Mouse (Mus musculus) C2C12 (cell line): ENCODE measurements around the gene Cmss1. TPM values are rescaled to one million over a fixed set of nuclear protein-coding genes. Genes with fewer than 3 reads are reported as not detected.

ENCODE experiments used
- H3K27me3 ChIP-seq: one replicate; pipeline ENCODE4 v1.6.1; 2011; ENCODE audit not compliant: control insufficient read depth, insufficient read depth, insufficient read length
- H3K36me3 ChIP-seq: one replicate; pipeline ENCODE4 v1.6.1; 2011; ENCODE audit not compliant: control insufficient read depth, insufficient read depth
- H3K4me3 ChIP-seq: one replicate; pipeline ENCODE4 v1.5.1; 2011; ENCODE audit warnings: mild to moderate bottlenecking, control low read depth; ENCODE audit not compliant: poor library complexity, insufficient read depth, severe bottlenecking
- H3K79me2 ChIP-seq: one replicate; pipeline ENCODE4 v1.6.1; 2011; ENCODE audit not compliant: control insufficient read depth, insufficient read depth
- H3K79me3 ChIP-seq: one replicate; pipeline ENCODE4 v1.6.1; 2011; ENCODE audit warnings: low read depth, control low read depth
- H3ac ChIP-seq: one replicate; pipeline ENCODE3; 2011; ENCODE audit warnings: low read depth; ENCODE audit not compliant: control insufficient read depth, insufficient read length
- CEBPB ChIP-seq: IDR thresholded peaks from one replicate; pipeline ENCODE4 v1.6.1; 2011; ENCODE audit warnings: low read depth, mild to moderate bottlenecking, control low read depth, moderate library complexity
- CTCF ChIP-seq: IDR thresholded peaks from one replicate; pipeline ENCODE4 v1.5.1; 2011; ENCODE audit not compliant: control insufficient read depth, insufficient read depth, insufficient read length
- FOSL1 ChIP-seq: IDR thresholded peaks from one replicate; pipeline ENCODE4 v1.8.0; 2011; ENCODE audit warnings: mild to moderate bottlenecking, low read length; ENCODE audit not compliant: poor library complexity, insufficient read depth, severe bottlenecking
- MAX ChIP-seq: IDR thresholded peaks from one replicate; pipeline ENCODE4 v1.6.1; 2011; ENCODE audit warnings: mild to moderate bottlenecking, control low read depth
- MYOD1 ChIP-seq: IDR thresholded peaks from one replicate; pipeline ENCODE4 v1.6.1; 2011; ENCODE audit warnings: low read depth; ENCODE audit not compliant: control insufficient read depth, insufficient read length
- MYOG ChIP-seq: IDR thresholded peaks from one replicate; pipeline ENCODE4 v1.6.1; 2011; ENCODE audit not compliant: control insufficient read depth, insufficient read length; ENCODE audit errors: extremely low read depth
- USF1 ChIP-seq: IDR thresholded peaks from one replicate; pipeline ENCODE4 v1.6.1; 2011; ENCODE audit warnings: low read depth, mild to moderate bottlenecking, control low read depth, moderate library complexity
- polyA plus RNA-seq: library from polyadenylated mRNA; unstranded; fragments of >200 nt; fragmentation: generic; extraction: Trizol; gene quantifications from one replicate; pipeline ENCODE4 v1.2.1, GENCODE M21; 2012; ENCODE audit warnings: missing spikeins

The Cmss1 gene
- polyA plus RNA-seq, 1 experiment: 37.5 TPM

DNA sequence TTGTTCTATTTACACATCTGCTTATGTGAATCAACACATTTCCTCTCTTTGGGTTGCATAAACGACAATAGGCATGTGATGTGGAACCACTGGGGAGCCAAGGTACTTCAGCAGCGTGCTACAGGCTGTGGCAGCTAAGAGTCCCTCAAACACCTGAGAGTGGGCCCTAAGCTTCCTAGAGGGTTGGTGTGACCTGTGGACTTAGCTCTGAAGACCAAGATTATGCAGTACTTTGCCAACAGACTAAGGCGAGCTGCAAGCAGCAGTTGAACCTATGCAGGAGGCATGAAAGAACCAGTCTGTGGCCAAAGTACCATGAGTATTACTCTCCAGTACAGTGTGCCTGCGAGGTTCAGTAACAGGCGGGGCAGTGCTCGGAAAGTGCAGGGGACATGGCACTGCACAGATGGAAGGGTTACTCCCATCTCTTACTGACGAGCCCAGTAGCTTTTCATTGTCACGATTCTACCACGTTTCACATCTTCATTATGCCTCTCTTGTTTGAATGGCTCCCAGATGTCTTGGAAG, 141.2 kb downstream of the Cmss1 start:
- no peak overlapping the region for H3ac ChIP-seq
- TF ChIP-seq MYOD1: no peak
- no peak for TF ChIP-seq USF1
- no peak for TF ChIP-seq CTCF
- H3K79me3 ChIP-seq: no peaks in the 10 kb centered on the region
- no peak overlapping the region for H3K4me3 ChIP-seq
- no peaks in the 10 kb centered on the region for H3K36me3 ChIP-seq
- no peaks in the 10 kb centered on the region for H3K27me3 ChIP-seq
- H3K79me2 ChIP-seq: no peaks in the 10 kb centered on the region

DNA sequence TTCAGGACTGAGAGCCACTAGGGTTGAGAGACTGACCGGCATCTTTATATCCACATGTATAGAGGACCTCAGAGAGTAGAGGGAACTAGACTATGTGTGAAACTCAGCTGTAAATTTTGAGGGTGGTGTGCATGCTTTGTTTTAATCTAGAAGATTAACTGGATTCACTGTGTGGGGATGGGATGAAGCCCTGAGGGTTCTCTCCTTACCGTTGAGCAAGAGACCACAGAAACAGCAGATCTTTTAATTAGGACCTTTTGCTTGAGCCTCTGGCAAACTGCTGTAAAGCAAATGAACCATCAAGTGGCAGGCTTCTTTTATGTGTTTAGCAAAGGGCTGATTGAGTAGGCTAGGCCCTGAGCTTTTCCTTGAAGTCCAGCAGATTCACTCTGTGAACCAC, 150.7 kb downstream of the Cmss1 start:
- Histone ChIP-seq H3K79me2 (no peaks in the 10 kb centered on the region), H3K27me3 (no peaks in the 10 kb centered on the region), H3ac (no peak overlapping the region), H3K36me3 (no peaks in the 10 kb centered on the region), H3K4me3 (no peak overlapping the region), H3K79me3 (no peaks in the 10 kb centered on the region)
- no peak for TF ChIP-seq USF1
- TF ChIP-seq FOSL1: no peak

DNA sequence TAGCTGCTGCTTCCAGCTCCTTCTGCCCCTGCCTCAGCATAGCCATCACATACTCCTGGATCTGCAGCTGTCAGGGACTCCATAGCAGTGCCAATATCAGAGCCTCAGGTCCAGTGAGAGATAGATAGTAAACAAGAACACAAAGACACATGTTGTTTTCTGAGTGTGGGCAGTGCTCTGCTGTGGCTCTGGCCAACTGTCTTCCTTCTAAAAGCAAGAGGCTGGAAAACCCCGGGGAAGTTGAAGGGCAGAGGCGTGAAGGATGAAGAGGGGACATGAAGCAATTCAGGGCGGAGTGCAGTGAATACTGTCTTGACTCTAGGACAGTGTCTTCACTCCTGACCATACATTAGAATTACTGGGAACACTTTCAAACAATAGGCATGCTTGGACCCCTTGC, 151.1 kb downstream of the Cmss1 start:
- Histone ChIP-seq H3K27me3 (no peaks in the 10 kb centered on the region), H3ac (no peak overlapping the region)

DNA sequence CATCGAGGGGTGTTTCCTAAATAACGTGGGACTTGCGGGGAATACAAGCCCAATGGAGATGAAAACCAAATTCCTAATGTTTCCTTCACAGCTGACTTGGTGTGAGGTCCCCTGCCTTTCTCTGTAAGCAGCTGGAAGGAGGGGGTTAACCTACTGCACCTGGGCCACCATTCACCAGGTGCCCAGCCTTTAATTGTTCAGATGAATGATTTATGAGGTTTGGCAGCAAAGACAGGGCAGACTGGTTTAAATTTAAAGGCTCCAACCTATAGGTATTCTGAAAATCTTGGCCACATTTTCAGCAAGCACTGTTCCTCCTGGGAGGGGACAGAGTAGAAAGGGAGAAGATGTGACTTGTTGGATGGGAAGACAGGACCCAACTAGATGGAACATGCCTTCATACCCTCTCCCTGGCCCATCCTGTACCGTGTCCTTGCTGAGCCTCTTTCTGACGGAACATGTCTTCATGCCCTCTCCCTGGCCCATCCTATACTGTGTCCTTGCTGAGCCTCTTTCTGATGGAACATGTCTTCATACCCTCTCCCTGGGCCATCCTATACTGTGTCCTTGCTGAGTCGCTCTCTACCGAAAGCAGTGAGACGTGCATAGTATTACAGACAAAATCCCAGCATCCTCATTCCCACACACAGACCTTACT, 152.4 kb downstream of the Cmss1 start:
- Histone ChIP-seq H3K36me3 (no peaks in the 10 kb centered on the region), H3K79me2 (no peaks in the 10 kb centered on the region), H3K79me3 (no peaks in the 10 kb centered on the region), H3K4me3 (no peak overlapping the region), H3ac (no peak overlapping the region), H3K27me3 (no peaks in the 10 kb centered on the region)
- TF ChIP-seq MYOD1 (no peak), MAX (no peak), USF1 (no peak), CTCF (no peak), FOSL1 (no peak), MYOG (no peak), CEBPB (no peak)

More for the DNA sequence above, 151.1 kb downstream of the Cmss1 start:
- Histone ChIP-seq H3K36me3 (no peaks in the 10 kb centered on the region), H3K79me2 (no peaks in the 10 kb centered on the region), H3K79me3 (no peaks in the 10 kb centered on the region), H3K4me3 (no peak overlapping the region)
- TF ChIP-seq CTCF (no peak), CEBPB (no peak), FOSL1 (no peak), MAX (no peak), MYOD1 (no peak), USF1 (no peak), MYOG (no peak)

DNA sequence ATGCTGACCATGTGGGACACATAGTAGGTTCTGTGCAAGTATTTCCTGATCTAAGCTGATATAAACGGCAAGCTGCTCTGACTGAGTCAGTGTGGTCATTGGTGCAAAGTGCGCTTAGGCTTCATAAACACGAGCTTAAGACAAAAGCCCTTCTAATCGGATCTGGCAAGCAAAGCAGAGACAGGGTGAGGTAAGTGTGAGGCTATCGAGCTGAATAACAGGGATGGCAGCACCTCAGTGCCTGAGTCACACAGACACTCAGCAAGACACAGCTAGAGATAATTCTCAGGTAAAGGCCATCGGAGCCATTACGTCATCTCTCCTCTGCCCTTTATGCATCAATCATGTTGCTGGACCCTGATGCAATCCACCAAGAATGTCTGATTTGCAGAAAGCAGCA, 153.7 kb downstream of the Cmss1 start:
- Histone ChIP-seq H3K79me3 (no peaks in the 10 kb centered on the region), H3K27me3 (no peaks in the 10 kb centered on the region), H3K36me3 (no peaks in the 10 kb centered on the region), H3K4me3 (no peak overlapping the region), H3ac (no peak overlapping the region), H3K79me2 (no peaks in the 10 kb centered on the region)
- no peak for TF ChIP-seq MYOG
- TF ChIP-seq MYOD1: no peak
- no peak for TF ChIP-seq CTCF
- no peak for TF ChIP-seq CEBPB
- no peak for TF ChIP-seq FOSL1
- TF ChIP-seq MAX: no peak
- no peak for TF ChIP-seq USF1

DNA sequence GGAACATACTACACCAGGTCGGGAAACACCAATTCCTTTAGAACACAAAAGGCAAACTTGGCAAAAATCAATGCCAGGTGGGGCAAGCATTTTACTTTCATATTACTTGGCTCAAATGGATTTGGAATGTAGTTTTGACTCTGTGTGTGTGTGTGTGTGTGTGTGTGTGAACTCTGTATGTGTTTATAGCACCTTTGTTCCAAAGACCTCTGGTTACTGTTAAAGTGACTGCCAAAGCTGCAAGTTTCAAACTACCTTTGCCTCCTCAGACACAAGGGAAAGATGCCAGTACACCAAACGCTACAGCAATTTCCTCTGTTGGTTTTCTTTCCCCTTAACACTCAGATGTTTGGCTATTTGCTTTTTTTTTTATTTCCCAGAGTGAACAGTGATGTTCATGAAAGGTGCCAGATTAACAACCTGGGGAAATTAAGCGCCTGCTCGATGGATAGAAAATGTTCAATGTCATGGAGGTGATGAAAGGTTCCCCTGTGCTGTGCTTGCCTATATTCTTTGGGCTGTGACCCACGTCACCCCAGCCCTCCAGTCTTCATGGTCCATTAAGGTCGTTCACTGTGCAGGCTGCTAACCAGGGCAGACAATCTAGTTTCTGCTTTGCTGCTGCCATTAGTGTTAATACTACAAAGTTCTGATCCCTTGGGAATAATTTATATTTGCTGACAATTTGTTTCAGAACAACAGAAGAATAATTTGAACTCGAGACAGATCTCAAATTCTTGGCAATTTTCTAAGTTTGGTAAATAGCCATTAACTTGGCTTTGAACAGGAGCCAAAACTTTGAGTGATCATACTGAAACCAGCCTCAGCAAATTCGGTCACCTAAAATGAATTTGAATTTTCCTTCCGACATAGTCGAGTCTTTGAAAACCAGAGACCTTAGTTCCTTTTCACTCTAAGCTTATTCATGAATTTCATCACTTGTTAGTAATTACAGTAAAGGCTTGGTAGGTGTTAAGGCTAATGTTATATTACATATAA, 161.3 kb downstream of the Cmss1 start:
- H3K79me2 ChIP-seq: no peaks in the 10 kb centered on the region
- no peaks in the 10 kb centered on the region for H3K36me3 ChIP-seq
- H3ac ChIP-seq: no peak overlapping the region
- no peaks in the 10 kb centered on the region for H3K79me3 ChIP-seq
- H3K4me3 ChIP-seq: no peak overlapping the region
- no peaks in the 10 kb centered on the region for H3K27me3 ChIP-seq
- TF ChIP-seq MAX (no peak), MYOD1 (no peak), CEBPB (no peak), CTCF (no peak), FOSL1 (no peak), USF1 (no peak), MYOG (no peak)
